Mouse (Mus musculus): ENCODE data around the gene Wdr78.

Wdr78 gene

DNA sequence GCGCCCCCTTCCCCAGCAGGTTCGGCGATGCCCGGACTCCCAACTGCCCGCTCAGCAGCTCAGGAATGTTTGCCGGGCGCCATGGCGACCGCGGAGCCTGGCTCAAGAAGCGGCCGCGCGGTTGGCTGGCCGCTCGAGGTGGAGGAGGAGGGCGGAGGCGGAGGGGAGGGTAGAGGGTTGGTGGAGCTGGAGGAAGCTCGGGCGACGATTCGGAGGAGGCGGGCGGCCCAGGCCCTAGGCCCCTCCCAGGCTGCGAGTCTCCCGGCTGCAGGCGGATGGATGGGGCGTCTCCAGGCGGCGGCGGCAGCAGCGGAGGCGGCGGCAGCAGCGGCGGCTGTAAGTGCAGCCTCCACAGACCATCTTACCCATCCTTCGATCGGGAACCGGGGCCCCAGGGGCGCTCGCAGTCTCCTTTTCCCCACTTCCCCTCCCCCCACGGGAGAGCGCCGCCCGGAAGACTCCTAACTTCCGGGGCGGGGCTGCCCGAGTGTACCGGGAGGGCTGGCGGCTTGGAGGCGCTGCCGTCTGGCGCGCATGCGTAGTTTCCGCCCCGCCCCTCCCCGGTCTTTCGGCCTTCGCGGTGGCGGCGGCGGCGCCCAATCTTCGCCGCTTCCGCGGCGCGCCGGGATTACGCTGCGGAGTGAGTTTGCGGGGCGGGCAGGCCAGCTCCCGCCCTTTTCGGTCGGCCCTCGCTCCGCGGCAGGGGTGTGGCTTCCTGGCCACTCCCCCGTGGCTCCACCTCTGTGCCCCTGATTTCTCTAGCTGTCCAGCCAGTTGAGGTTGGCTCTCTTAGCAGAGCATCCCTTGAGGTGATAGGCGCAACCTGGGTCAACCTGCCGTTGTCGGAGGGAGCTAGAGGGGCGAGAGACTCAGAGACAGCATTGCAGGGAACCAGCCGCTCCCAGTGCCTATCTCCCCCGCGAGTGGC, at the start of gene Wdr78, which contains the start of gene Mier1:
Gene Wdr78, minus strand, starts transcription at position 372 of the 928 bp plus-strand sequence.
Gene Mier1, plus strand, starts transcription at position 207 of the 928 bp plus-strand sequence.
- peak; percentile 82 for DNase-seq (ENCODE audit: low read depth)

DNA sequence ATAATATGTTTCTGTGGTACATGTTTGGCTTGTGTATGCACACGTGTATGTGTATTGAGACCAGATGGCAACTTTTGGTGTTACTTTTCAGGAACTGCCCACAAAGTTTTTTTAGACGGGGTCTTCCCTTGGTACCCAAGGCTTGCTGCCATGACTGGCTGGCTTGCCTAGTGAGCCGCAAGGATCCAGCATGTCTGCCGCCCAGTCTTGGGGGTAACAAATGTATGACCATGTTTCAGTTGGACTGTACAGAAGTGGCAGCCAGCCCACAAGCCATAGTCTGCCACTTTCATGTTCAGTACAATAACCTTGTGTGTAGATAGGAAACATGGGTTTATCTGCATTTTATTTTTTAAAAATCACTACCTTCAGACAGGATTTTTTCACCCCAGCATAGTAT, 44.4 kb upstream of the Wdr78 start:
- no peak for DNase-seq (ENCODE audit: low read depth)

DNA sequence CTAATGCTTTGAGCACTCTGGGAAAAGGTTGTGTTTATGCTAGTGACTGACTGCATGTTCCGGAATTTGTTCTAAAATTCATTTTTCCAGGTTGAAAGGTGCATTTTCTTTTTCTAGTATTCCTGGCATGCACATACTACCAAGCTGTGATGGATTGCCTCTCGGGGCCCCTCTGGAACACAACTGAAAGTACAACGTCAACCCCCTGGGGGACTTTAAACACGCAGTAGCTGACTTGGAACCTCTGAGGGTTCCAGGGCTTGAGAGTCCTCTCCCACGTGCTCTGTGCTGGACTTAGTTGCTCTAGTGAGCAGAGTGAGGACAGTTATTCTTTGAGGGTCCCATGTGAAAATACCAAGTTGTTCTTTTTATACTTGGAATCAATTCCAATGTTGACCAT, 37.6 kb upstream of the Wdr78 start:
- no peak for DNase-seq (ENCODE audit: low read depth)

DNA sequence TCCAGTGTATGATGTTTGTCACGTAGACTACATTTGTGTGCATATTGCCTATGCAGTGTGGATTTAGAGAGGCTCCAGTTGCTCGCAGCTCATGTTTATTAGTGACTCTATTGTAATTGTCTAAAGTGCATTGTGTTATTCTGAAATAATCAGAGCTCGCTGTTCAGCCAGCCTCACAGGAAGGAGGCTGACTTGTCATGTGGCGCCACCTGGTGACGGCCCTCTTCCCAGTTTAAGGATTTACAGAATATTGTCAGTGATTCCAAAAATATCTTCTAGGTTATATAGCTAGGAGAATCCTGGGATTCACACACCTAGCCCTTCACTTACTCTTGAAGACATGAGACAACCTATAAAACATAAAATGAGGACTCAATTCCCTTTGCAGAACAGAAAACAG, 32.0 kb upstream of the Wdr78 start:
- peak; percentile 27 for DNase-seq (ENCODE audit: low read depth)

DNA sequence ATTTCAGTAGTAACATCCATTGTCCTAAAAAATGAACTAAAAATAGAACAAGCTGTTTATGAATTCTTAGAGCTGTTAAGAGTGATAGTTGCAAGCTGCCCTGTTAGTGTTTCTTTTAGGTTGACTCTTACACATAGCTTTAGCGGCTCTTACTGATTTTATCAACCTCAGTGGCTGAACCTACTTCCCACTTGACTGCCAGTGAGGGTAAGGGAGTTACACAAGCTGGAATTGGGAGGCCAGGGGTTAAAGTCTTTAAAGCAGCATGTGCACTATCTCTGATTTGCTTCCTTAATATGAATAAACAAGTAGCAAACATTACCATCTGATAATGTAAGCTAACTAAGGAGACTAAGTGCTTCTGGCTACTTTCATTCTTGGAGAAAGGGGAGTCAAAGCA, 22.6 kb upstream of the Wdr78 start:
- no peak for DNase-seq (ENCODE audit: low read depth)

DNA sequence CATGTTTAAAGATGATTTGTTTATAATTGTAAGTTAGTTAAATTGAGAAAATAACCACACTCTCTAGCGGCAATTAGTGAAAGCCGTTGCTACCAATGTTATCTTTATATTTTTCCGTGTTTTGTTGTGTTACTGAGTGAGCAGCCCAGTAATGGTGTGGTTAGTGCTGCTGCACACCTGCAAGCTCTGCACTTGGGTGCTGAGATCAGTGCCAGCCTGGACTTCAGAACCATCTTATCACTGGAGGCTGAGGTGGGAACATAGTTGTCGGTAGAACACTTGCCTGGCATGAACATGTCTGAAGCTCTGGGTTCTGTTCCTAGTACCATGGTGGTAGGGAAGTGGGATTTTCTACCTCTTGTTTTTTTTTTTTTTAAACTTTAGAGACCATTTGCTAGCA, 12.2 kb upstream of the Wdr78 start:
- DNase-seq (ENCODE audit: low read depth): no peak

DNA sequence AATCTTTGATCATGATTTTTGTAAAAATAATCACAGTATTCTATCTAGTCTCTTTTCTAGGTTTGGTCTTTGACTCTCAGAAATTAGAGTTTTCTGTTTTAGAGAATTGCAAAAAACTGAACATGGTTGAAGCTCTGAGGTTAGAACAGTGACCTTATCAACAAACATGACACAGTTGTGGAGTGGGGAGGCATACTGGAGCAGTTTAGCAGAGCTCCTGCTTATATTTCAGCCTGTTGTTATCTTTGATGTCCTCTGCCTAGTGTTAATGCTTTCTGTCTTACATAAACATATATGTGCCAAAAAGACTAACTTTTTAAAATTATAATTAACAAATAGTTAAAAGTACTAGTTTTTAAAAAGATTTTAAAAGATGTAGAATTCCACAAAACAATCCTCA, 9.3 kb upstream of the Wdr78 start:
- no peak for DNase-seq (ENCODE audit: low read depth)

DNA sequence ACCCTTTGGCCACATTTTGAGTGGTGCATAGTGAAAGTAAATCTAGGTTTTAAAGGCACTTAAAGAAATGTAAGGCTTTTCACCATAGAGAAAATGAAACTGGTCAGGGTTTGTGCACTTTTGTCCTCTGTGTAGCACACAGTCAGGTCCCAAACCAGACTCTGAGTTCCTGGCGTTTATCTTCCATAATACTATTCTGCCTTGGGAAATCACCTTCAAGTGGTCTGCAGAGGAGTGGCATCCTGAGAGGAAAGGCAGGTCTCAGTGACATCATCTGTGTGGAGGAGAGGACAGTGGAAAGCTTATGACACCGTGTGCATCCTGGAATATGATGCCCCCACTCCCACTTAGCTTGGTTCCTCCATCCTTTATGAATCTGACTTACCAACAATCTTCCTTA, 8.7 kb upstream of the Wdr78 start:
- no peak for DNase-seq (ENCODE audit: low read depth)

DNA sequence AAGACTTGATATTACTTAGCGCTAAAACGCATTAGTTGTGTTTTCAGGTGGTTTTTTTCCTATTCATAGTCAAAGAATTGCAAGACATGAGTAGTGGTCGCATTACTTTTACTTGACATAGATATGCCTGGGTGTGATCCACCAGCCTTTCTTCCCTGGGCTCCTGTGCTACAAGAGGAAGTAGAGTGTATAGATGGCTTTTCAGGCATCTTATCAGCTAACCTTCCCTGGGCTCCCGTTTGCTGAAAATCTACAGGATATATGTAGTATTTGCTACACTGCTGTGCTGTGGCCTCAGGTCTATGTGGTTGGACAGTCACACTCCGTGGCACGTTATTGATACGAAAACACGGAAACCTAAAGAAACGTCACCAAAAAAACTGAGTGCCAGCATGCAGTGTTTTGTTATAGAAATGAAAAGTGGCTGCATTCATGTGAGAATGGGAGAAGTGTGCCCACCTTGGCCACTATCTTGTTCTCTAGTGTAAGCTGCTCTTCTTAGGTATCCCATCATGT, 6.6 kb upstream of the Wdr78 start:
- no peak for DNase-seq (ENCODE audit: low read depth)

DNA sequence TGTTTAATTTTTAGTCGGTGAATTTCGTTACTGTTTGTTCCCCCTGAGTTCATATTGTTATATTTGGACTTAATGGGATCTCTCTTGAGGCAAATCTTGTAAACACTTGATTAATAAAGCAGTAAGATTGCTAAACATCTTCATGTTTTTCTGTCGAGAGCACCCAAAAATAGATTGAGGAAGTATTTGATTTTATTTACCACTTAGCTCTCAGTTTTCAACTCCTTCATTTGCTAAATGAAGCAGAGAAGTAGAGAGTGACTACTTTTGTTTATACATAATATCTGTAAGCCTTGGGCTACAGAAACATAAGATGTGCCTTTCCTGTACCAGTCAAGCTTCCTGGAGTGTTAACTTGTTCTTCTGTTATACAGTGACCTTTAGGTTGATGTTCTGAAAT, 6.0 kb upstream of the Wdr78 start:
- no peak for DNase-seq (ENCODE audit: low read depth)

DNA sequence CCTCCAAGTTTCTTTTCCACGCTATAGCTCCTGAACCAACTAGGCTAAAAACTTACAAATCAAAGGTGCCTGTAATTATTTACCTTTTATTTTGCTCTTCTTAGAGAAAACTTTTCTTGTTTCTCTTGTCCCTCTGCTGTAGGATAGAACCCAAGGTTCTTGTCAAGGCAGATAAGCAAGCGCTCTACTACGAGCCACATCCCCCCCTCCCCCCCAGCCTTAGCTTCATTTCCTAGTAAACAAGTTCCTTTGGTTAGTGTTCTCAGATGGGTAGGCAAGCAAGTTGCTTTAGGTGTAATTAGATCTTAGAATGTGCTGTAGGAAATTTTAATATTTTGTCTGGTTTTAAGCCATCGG, 5.7 kb upstream of the Wdr78 start:
- no peak for DNase-seq (ENCODE audit: low read depth)

DNA sequence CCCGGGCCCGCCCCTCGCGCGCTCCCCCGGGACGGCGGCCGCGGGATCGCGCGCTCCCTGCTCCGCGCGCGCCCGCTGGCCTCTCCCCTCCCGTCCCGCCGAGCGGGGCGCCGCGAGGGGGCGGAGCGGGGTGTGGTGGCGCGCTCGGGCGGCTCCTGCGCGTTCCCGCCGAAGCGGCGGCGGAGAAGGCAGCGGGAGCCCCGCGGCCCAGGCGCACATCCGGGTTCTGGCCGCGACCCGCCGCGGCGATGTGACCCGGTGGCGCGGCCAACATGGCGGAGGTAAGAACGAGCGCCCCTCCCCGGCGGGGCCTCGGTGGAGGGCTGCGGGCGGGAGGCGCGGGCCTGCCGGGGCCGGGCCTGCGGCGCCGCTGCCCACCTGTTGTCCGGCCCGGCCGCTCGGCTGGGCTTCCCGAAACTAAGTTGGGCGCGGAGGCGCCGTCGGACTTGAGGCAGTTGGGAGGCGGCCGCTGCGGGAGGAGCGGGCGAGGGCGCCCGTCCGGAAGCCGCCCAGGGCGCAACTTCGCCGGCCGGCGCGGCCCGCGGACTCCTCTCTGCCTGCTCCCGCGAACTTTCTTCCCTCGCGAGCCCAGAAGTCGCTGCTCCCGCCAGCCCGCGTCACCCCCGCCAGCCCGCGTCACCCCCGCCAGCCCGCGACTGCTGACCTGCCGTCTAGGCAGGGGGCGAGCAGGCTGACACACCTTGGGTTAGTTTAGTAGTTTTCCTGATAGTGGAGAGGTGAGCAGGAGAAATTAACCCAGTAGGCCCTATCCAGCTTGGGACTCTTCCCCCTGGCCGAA, 5.1 kb upstream of the Wdr78 start:
- no peak for DNase-seq (ENCODE audit: low read depth)

DNA sequence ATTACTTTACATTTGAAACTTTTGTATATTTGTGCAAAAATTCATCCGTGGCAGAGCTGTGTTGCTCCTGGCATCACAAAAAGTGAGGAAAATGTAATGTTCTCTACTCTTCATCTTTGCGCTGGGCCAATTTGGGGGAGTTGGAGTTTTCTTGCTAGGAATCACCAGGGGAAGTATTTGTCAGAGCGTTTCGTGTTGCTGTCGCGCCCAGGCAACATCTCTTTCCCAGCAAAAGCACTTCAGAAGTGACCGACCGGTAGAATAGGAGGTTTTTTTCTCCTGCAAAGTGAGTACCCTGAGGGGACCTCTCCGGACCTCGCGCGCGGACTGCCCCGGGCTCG, 4.5 kb upstream of the Wdr78 start:
- no peak for DNase-seq (ENCODE audit: low read depth)

DNA sequence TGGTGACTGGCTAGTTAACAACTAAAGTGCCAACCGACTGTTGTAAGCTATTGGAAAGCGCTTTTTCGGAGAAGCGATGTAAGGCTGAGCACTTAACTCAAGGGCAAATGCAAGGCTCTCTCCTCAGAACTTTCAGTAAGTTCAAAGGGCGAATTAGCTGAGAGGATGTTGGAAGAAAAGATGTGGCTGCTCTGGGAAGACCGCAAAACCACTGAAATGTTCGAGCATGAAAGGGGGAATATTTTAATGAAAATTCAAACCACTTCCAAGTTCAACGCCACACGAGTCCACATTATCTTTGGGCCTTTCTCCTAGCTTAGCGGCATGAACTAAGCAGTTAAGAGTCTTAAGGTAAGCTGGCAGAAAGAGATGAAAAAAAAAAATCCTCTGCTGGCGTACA, 953 bp downstream of the Wdr78 start:
- no peak for DNase-seq (ENCODE audit: low read depth)

DNA sequence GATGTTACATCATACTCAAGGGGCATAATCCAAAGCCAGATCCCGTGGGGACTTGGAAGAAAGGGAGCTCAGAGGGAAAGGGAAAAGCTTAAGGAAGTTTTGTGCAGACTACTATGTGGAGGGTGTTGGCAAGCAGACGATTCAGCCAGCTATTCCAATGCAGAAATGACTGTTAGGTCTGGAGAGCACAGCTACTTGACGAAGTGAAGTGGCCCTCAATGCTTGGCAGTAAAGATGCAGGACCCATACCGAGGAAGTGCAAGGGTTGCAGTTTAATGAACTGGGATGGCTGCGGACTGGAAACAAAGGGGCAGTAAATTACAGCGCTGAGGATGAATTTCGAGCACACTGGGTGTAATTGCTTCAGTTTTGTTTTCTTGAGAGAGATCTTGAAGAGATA, 1.7 kb downstream of the Wdr78 start:
- DNase-seq (ENCODE audit: low read depth): no peak

DNA sequence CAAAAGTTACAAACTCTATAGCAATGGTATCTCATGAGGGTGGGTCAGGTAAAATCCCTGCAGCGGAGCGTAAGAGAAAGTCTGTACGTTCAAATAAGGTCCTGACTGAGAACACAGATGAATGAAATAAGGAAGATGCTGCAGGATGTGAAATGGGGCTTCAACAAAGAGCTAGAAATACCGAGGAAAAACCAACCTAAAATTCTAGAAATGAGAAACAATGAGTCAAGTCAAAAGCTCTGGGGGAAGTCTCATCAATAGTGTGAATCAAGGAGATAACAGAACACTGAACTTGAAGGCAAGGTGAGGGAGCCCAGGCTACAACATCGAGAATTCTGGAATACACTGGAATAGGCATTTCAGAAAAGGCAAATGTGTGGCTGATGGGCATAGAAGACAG, 15.8 kb downstream of the Wdr78 start:
- no peak for DNase-seq (ENCODE audit: low read depth)

DNA sequence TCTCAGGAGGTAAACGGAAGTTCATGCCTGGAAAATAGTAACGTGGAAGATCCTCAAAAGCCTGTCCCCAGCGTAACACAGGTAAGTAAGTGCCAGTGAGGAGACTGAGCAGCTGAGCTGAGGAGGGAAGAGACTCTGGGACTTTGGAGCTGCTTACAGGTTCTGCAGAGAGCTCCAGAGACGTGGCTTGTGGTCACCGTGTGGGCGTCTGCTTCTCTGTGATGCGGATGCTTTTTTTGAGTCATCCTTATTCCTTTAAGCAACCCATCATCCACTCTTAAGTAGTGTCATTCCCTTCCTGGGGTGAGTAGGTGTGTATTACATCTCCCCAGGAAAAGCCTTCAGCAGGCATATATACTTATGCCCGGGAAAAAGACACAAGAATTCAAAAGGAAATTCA, 18.4 kb downstream of the Wdr78 start:
- no peak for DNase-seq (ENCODE audit: low read depth)

DNA sequence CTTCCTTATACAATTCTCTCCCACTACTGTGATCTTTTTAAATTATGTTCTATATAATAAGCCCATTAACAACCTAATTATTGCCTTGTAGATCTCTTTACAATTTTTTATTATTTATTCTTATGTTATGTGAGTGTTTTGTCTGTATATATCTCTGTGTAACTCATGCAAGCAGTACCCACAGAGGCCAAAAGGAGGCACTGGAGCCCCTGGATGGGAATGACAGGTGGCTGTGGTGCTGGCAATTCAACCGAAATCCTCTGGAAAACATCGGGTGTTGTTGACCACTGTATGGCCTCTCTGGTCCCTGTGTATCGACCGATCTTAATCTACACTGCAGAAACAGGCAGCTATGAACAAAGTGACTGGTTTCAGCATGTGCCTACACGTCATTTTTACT, 29.1 kb downstream of the Wdr78 start:
- DNase-seq (ENCODE audit: low read depth): no peak

DNA sequence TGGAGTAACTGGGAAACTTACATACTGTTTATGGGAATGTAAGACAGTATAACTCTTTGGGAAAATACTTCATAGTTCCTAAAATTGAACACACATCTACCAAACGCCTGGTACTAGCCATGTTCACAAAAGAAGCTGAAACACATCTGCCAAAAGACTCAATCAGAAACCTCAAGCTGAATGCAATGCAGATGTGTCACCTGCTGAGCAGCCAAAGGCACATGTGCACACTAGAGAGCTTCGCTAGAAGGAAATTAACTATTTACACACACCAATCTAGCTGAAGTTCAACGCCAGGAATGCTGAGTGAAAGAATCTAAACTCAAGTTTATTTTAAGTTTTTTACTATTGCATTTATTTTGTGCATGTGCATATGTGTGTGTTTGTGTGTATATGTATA, 43.7 kb downstream of the Wdr78 start:
- DNase-seq (ENCODE audit: low read depth): peak; percentile 4

DNA sequence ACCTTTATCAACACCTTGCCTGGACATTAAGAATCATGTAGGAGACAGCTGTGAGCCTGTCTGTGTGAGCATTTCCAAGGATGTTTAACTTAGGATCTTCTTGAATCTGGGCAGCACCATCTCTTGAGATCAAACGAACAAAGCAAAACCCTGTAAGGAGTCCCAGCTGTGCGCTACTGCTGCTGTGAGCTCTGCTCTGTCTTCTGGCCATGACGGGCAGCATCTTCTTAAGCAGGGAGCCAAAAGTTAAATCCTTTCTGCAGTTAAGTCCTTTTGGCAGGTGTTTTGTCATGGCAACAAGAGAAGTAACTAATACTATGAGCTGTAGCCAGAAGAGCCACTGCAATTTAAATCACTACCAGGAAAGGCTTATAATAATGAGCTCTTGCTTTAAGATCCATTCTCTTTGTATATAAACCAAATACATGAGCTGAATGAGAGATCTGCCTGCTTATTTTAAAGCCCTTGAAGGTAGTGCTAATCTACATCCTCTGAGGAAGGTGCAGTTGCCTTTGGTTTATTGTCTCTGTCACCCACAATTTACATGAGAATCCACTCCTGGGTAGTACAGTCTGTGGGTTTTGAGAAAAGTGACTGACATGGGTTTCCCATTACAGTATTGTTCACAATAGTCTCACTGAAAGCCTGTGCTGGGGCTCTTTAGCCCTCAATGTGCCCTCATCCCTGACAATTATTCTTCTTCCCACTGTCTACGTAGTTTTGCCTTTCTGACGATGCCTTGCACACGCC, 46.3 kb downstream of the Wdr78 start:
- DNase-seq (ENCODE audit: low read depth): no peak

DNA sequence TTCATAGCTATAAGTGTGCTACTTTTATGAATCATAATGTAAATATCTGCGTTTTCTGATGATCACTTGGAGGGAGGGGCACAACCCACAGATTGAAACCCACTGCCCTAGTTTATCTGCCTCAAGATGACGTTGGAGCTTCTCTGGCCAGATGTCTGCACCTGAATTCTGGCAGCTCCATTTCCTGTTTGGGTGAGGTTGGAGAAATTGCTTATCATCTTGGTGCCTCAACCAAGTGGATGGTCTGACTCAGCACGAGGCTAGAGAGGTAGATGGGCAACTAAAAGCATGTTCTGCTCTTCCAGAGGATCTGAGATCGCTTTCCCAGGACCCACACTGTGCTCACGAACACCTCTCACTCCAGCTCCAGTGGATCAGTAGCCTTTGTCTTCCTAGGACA, 49.4 kb downstream of the Wdr78 start:
- DNase-seq (ENCODE audit: low read depth): no peak

DNA sequence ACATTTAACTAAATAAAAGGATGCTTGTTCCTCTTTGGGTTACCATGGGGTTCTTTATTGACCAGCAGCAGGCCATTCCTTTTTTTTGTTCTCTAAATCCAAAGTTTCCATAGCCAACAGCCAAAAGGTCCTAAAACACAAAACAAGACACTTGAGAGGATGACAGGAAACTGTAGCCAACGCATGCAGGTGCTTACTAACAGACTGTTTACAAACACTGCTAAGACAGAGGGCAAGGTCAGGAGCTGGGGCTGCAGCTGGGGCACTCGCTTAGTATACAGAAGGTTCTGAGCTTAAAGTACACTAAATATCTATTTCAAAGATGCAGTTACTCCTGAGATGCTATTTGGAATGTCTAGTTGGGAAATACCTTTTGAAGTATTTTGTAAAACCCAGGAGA, 49.9 kb downstream of the Wdr78 start:
- DNase-seq (ENCODE audit: low read depth): no peak

DNA sequence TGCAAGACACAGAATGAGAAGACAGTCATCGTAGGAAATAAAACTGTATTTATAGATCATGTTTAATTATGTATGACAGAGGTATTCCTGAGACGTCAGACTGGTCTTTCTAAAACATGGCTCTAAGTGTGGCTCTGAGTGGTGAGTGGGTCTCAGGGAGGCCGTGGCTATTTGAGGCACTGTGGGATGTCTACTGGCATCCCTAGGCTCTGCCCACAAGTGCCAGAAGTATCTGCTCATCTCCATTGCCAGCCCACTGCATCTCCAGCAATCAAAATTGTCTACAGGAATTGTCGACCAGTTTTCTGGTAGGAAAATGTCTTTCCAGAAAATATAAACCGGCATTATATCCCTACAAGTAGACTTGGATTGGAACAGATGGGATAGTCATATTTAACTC, 57.4 kb downstream of the Wdr78 start:
- DNase-seq (ENCODE audit: low read depth): no peak
